Mouse (Mus musculus) embryo, embryonic 9.5 days (tissue): ENCODE measurements around the gene 1700012B09Rik.
A peak's percentile ranks its signal among the peaks of the same experiment; 100 is the strongest.

Experiments used
- DNase-seq: peaks from one replicate; pipeline ENCODE4 v3.0.0-alpha.2; 2017; ENCODE audit errors: extremely low spot score

The 1700012B09Rik gene

DNA sequence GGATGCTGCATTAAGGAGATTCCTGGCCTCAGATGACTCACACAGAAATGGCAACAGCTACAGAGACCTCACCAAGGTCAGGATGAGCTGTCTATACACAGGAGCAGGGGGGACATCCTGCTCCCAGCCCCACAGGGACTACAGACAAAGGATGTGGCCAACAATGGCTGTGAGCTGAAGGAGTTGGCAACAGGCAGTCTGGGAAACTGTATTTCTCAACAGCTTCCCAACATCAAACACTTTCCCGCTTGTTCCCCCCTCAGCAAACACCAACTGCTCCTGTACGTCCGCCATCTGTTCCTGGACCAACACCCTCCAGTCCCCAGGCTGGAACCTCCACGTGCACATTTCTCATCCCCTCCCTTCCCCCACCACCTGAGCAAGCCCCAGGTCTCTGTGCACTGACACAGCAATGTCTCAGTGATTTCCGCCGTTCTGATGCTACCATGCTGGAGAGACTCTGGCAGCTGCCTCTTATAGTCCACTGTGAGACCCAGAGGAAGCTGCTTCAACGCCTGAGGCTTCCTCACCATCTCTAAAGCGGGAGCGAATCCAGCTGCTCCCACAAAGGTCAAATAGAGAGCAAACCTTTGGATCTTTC lies 39.8 kb downstream of the 1700012B09Rik start:
- DNase-seq: peak; percentile 59

DNA sequence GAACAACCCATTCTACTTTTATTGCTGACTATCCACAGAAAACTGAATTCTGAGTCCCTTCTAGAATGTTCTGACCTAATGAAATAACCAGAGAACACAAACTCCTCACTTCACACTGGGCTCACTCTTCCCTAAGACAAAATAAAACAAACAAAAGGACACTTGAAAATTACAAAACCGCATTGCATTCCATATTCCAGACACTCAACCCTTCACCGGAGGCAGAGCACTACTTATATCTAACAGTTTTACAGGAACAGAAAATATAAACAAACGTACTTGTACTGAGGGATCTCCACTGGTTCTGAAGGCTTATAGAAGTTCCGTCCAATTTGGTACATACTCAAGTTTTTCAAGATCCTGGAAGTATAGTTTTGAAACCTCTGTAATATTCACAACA lies 42.5 kb downstream of the 1700012B09Rik start:
- DNase-seq: no peak

DNA sequence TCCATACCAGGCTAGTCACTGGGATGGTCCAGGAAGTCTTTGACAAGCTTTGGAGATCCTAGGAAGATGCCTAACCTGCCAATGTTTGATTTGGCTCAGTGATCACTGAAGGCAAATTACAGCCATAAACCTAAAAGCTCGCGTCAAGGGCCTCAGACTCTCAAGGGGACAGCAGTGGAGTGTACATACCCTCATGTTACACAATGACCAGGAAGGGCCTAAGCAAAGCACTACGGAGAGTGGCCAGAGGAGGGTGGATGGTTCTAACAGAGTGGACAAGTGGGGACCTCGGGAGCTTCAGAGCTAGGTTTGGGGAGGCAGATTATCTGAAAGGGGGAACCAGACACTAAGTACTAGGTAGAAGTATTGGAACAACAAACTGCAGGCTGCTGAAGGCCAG lies 44.2 kb downstream of the 1700012B09Rik start:
- DNase-seq: no peak

DNA sequence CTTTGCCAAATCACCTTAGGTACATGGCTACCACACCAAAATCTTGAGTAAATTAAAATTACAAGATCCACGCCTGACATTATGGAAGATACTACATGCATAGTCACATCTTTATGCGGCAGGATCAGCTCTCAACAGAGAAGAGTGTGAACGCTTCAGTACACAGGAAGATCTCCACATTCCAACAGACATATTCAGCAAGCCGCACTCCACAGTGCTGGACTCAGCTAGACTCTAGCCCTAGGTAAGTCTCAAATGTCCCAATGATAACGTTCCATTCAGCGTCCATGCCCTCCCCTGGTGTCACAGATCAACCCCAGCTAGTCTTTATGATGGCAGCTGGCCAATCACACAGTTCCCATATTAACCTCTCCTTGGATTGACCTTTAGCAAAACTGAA lies 44.8 kb downstream of the 1700012B09Rik start:
- DNase-seq: no peak

DNA sequence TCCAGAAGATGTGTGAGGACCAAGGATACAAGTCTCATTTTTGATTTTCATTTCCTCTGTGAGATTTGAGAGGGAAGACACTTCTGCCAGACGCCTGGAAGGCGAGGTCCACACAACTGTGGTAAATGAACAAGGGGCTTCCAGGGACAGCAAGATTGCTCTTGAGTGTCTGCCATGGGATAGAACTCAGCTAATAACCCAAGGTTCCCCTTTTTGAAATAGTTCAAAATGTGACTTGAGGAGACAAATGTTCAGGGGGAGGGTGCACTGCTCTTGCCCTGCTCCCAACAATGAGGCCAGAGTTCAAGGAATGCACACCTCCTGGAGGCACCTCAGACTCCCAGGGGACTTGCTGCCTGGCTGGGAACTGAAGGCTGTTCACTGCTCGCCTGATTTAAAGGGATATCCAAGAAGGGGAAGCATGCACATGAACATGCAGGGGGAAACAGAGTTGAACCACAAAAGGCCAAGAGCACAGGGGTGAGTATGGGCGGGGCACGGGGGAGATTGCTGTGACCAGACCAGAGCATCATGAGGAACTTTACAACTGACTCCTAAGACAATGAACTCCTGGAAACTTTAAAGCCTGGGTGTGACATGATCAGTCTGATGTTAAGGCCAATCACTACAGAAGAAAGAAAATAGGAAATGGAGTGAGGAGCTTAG lies 45.9 kb downstream of the 1700012B09Rik start:
- DNase-seq: no peak

DNA sequence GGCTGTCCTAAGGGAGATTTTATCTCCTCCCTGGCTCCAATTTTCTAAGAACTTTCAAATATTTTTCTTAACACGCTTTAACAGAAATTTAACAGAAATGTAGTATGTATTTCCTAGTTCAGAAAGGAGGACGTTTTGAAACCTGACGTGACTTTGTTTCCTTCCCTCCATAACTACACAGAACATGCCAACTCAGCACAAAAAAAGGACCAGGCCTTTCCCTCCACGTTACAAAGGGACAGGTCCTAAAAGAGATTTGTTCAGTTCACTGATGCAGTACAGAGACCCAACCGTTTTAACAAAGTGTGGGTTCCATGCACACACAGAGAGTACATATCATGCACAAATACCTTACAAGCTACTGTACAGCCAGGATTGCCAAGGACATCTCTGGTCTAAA lies 49.2 kb downstream of the 1700012B09Rik start:
- DNase-seq: no peak

DNA sequence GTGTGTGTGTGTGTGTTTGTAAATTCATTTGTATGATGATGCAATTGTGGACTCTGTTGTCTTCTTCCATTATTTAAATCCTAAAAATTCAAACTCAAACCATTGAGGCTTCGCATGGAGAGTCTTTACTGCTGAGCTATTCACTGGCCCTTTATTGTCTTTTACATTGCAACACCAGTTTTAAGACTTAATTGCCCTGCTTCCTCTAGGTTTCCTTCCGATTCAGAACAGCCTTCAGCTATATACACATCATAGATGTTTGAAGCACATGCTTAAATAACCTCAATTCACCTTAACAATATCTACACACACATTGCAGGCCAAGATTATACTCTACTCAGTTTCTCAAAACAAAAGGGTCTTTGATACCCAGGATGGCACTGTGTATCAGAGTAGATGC lies 50.4 kb downstream of the 1700012B09Rik start:
- DNase-seq: no peak

DNA sequence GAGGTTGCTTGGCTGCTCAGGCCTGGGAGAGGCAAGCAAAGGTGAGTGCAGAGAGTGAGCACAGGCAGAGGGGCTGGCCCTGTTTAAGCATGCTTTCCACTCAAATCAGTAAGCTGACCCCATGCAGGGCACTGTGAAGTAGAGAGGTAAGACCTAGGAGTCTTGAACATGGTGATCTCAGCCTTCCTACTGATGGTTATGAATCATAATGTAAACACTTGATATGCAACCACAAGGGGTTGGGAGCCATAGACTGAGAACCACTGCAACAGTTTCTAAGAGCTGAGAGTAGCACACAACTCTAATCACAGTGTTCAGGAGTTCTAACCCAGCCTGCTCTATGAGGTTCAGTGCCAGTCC lies 52.5 kb downstream of the 1700012B09Rik start:
- DNase-seq: no peak

DNA sequence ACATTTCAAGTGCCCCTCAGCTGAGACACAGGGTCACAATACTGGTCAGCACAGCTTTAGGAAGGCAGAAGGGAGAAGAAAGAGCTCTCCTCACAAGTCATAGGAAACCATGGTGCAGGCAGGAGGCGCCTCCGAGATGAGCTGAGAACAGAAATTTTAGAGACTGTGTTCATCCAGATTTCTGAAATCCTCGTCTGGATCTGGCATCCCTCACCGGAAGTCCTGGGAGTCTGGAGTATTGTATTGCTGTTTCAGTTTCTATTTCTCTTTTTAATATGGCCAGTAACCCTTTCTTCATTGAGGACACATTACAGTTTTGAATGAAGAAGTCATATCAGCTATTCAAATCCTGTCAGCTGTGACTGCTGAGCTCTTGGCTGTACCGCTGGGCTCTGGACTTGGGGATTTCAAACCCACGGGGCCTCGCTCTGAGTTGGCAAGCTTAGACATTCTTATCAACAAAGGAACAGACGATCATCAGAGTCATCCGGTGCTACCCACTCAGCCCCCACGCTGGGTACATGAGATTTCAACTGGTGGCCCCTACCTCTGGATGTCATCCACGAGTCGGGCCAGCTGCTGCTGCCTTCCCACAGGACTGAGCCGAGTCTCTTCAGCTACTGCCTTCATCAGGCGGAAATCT lies 53.0 kb downstream of the 1700012B09Rik start:
- DNase-seq: no peak

DNA sequence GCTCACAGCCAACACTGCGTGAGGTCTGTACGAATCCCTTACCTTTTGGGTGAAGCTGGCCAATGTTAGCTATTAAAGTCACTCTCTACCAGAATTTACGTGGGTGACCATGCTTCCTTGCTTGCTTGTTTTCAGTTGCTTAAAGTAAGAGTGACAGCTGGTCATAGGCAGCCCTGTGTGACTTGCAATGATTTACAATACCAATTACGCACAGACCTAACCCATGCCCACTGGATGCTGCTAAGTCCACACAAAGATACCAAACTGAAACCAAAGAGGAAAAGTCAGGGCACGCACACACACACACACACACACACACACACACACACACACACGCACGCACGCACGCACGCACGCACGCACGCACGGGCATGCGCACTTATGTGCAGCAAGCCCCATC lies 55.6 kb downstream of the 1700012B09Rik start:
- DNase-seq: no peak

DNA sequence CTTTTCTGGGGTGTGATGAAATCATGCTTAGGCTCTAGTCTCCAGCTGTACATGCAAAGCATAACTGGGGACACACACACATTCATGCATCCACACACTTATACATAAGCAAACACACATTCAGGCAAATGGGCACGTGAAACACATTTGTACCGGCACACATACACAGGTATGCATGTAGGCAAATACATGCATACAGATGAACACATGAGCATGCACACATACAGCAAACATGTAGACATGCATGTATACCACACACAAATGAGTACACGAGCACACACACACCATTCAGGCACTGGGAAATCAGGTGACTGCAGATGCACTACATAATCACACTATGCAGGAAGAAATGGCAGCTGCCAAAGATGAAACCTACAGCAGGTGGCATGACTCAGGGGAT lies 59.9 kb downstream of the 1700012B09Rik start:
- DNase-seq: no peak
